Mouse (Mus musculus): Measurements from ENCODE around the gene Olfr884.

The Olfr884 gene

GRCm38 (mm10) chr9:38046255-38046654, at the start of gene Olfr884:
TSS of gene Olfr884 (plus strand) at chr9:38046555.
- DNase-seq (ENCODE audit: low read depth, low spot score) = no peak

DNA sequence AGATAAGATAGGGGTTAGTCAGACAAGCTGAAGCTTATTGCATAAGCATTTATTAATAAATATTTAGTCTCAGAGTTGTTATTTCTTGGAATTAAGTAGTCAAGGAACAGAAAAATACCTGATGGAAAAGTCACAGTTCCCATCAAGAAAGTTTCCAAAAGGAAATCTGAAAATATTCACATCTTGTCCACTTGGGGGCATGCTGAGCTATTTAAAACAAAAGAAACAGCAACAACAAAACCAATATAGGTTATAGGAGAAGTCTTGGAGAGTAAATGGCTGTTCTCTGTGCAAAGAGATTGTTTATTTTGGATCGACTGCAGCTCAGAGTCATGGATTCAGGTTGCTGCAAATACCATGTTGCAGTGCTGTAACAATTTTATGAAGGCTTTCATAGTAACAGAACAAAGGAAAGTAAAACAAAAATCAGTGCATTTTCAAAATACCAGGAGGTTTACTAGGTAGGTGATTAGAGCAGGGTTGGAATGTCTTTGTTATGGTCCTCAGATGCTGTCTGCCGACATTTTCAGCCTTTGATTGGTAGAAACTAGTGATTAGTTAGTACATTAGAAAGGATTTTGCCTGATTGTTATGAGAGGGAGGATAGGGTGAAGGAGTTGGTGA, 47.7 kb upstream of the Olfr884 start:
- DNase-seq (ENCODE audit: low read depth, low spot score) = no peak

DNA sequence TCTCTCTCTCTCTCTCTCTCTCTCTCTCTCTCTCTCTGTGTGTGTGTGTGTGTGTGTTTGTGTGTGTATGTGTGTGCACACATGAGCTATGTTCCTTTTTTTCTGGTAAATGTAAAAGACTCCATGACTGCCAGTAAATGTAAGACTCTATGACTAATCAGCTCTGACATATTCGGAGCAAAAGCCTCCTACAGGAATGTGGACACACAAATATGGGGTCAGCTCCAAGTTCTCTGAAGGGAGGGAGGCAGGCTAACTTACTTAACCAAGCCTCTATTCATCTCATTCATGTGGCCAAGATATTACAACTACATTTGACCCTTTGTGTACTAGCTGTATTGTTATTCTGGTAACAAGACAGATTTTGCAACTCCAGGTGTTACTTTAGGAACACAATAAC, 46.3 kb upstream of the Olfr884 start:
- no peak for DNase-seq (ENCODE audit: low read depth, low spot score)

- no peak for DNase-seq (ENCODE audit: low read depth, low spot score)
Measured at GRCm38 (mm10) chr9:38025508-38025907, 20.8 kb upstream of the Olfr884 start, which contains the start of gene Olfr883. TSS of gene Olfr883 (plus strand) at chr9:38025808.

- no peak for DNase-seq (ENCODE audit: low read depth, low spot score)
Measured at GRCm38 (mm10) chr9:38061022-38061421, 14.7 kb downstream of the Olfr884 start, which contains the start of gene Olfr885. TSS of gene Olfr885 (plus strand) at chr9:38061322.

- no peak for DNase-seq (ENCODE audit: low read depth, low spot score)
Measured at GRCm38 (mm10) chr9:38083772-38084171, 37.4 kb downstream of the Olfr884 start, which contains the start of gene Olfr887. TSS of gene Olfr887 (plus strand) at chr9:38084072.

All from brain, embryonic 18.5 days (tissue).